ENCODE assay signal across 9 mouse cellular contexts in the genomic region with DNA sequence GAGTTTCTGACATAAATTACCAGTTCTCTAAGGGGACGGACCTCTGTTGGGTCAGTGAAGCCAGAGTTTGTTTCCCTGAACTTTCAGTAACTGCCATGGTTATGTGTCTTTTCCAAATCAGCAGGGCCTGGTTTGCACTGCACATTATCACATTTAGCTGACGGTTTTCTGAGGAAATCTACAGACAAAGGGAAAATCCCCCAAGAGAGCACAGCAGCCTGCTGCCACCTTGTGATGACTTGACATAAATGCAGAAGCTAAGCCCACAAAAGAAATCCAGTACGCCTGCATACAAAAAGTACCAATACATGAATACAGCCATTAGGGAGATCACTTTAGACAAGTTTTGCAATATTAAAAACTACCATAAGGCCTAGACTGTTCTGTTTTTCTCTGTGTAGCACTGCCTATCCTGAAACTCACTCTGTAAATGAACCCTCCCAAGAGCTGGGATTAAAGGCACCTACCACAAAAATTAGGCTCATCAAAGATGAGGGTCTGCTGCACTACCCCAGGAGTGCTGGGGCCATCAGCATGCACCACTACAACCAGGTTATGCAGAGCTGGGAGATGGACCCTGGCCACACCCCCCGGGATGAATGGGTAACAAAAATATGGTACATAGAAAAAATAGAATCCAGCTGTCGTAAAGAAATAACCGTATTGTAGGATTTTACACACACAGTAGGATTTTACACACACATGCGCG. TPM values are rescaled to one million over a fixed set of nuclear protein-coding genes. Genes with fewer than 3 reads are reported as not detected.
DNase-seq lines count a peak whose midpoint lies in the region; ATAC-seq and TF ChIP-seq lines count a peak whose summit lies in the region.
"Had no signal": no experiment of that assay in that cellular context is flagged by ENCODE, and none has a peak within 500 bp of the region (broad histone marks: within the 10 kb centered on the region; RNA-seq: fewer than 3 reads in every experiment).

No protein-coding gene starts in this region.

- TF ChIP-seq CTCF in cortical plate, adult 2 months (IDR thresholded peaks at IDR 0.05; ENCODE audit: extremely low read depth, insufficient read depth, low read length): peak; percentile 82
- peak; percentile 75 for TF ChIP-seq CTCF in intestine, postnatal 0 days (IDR thresholded peaks at IDR 0.05; ENCODE audit: low read depth)

- no peaks in the 10 kb centered on the region for H3K4me1 ChIP-seq in cortical plate, adult 2 months (ENCODE audit: control insufficient read depth, insufficient read depth, low read length)
- no peaks in the 10 kb centered on the region for H3K4me1 ChIP-seq in intestine, postnatal 0 days (replicated peaks; ENCODE audit: control insufficient read depth, insufficient read depth, low read length)

- no peak overlapping the region for H3K27ac ChIP-seq in cortical plate, adult 2 months (ENCODE audit: insufficient read depth, low read length)
- H3K27ac ChIP-seq in intestine, postnatal 0 days (ENCODE audit: low read depth, low read length): no peak overlapping the region

- H3K36me3 ChIP-seq in intestine, postnatal 0 days (ENCODE audit: control insufficient read depth, insufficient read depth): peaks cover 45% of the 10 kb centered on the region

- H3K4me2 ChIP-seq in intestine, postnatal 0 days (replicated peaks; ENCODE audit: low read depth): no peak overlapping the region

- H3K9ac ChIP-seq in intestine, postnatal 0 days (ENCODE audit: low read depth, low read length): no peak overlapping the region

- no peaks in the 10 kb centered on the region for H3K9me3 ChIP-seq in intestine, postnatal 0 days (ENCODE audit: control insufficient read depth)

- no peaks in the 10 kb centered on the region for H3K27me3 ChIP-seq in intestine, postnatal 0 days (replicated peaks; ENCODE audit: control insufficient read depth, insufficient read depth, low read length)

- TF ChIP-seq POLR2A in cortical plate, adult 2 months (IDR thresholded peaks at IDR 0.05; ENCODE audit: extremely low read depth, insufficient read depth, low read length): no peak

- ATAC-seq in intestine, postnatal 0 days: no peak
- ATAC-seq in megakaryocyte progenitor cell, adult 5-6 weeks (replicated peaks; ENCODE audit: poor library complexity): peak; percentile 43

- DNase-seq in ovary, postnatal 14 days (ENCODE audit: low spot score): peak; percentile 5
- no peak for DNase-seq in ovary, postnatal 36 days (ENCODE audit: low spot score)
- DNase-seq in yolk sac, embryonic 10.5 days (ENCODE audit: low spot score): no peak
- no peak for DNase-seq in testis, postnatal 10 days (ENCODE audit: low spot score)

- no peak overlapping the region for H3K4me3 ChIP-seq in cortical plate, adult 2 months (ENCODE audit: insufficient read depth, low read length)
- no peak overlapping the region for H3K4me3 ChIP-seq in intestine, postnatal 0 days (ENCODE audit: low read depth, low read length)
- H3K4me3 ChIP-seq: erythroblast, embryonic 14.5 days had no signal

- WGBS in intestine, postnatal 0 days: 86% methylated on average over 8 of the region's 8 CpGs

RNA-seq across cellular contexts. Expression of gene Il17f, which starts 11.4 kb away (rescaled TPM):
- polyA plus RNA-seq in cortical plate, adult 2 months (2012; rRNA removed): not detected in 2 replicates
- not detected in 2 replicates for polyA plus RNA-seq in intestine, postnatal 0 days (2015; fragmentation: Nextera tagmentation; extraction: Ambion mirVana)
- 0.30 TPM in 1 of 2 replicates, not detected in the other for total RNA-seq in megakaryocyte progenitor cell, adult 5-6 weeks (2015)
- 0.50 TPM in 1 of 2 replicates, not detected in the other for total RNA-seq in megakaryocyte progenitor cell, adult 5-6 weeks (2017)
- polyA plus RNA-seq: erythroblast, embryonic 14.5 days; liver, embryonic 16.5 days had no signal

RNA-seq across cellular contexts. Expression of gene Mcm3, which starts 18.3 kb away (rescaled TPM):
- polyA plus RNA-seq in cortical plate, adult 2 months (2012; rRNA removed): 3.0 and 3.3 TPM in 2 replicates
- polyA plus RNA-seq in intestine, postnatal 0 days (2015; fragmentation: Nextera tagmentation; extraction: Ambion mirVana): 27.6 and 29.1 TPM in 2 replicates
- total RNA-seq in megakaryocyte progenitor cell, adult 5-6 weeks (2015): 640 and 673 TPM in 2 replicates
- 300 and 306 TPM in 2 replicates for total RNA-seq in megakaryocyte progenitor cell, adult 5-6 weeks (2017)
